Mouse (Mus musculus) monocyte, adult 2 months (primary cell): ENCODE measurements around the gene Tescl.

Experiments
- DNase-seq, 2 experiments: peaks; one replicate each; pipeline ENCODE4 v3.0.0; 2022; ENCODE audit warnings: low spot score in 2 of 2, low read depth in 1 of 2

Gene Tescl

GRCm38 (mm10) chr7:24333304-24333986, at the start of gene Tescl:
Gene Tescl (minus strand): TSS chr7:24333936.
- DNase-seq: no peak

DNA sequence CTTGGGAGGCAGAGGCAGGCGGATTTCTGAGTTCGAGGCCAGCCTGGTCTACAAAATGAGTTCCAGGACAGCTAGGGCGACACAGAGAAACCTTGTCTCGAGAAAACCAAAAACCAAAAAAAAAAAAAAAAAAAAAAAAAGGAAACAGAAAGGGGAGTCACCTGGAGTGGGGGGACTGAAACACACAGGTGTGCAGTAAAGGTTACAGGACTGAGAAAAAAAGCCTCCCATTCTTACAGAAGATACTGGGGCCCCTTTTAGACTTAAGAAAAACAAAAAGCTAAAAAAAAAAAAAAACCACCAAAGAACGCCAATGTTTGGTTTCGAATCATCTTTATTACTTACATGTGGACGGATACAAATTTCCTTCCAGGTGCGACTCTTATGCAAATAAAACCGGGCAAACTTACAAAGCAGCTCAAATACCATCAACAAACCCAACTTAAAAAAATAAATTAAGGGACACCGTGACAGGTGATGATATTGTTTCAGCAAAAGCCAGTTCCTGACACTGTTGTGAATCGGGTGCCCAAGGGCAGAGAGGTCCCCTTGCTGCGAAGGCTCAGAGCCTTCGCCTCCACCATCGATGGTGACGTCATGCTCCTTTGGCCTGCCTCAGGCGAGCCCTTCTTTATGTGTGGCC, 49.1 kb upstream of the Tescl start:
- DNase-seq: no peak

DNA sequence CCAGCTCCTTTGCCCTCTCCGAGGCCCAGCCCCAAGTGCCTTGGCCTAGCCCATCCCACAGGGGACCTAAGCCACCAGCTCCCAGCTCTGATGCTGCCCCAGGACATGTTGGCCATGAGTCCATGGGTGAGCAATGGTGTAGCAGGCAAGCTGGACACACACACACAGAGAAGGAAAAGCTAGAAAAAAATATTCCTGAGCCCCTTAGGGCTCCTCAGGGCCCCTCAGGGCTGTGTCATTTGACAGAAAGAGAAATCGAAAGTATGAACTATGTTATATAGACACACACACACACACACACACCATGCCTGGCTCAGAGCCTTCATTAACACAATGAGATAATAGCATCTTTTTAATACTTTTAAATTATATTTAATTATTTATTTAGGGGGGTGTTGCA, 46.6 kb upstream of the Tescl start:
- DNase-seq: no peak

GRCm38 (mm10) chr7:24379934-24380333, 46.2 kb upstream of the Tescl start:
- no peak for DNase-seq

DNA sequence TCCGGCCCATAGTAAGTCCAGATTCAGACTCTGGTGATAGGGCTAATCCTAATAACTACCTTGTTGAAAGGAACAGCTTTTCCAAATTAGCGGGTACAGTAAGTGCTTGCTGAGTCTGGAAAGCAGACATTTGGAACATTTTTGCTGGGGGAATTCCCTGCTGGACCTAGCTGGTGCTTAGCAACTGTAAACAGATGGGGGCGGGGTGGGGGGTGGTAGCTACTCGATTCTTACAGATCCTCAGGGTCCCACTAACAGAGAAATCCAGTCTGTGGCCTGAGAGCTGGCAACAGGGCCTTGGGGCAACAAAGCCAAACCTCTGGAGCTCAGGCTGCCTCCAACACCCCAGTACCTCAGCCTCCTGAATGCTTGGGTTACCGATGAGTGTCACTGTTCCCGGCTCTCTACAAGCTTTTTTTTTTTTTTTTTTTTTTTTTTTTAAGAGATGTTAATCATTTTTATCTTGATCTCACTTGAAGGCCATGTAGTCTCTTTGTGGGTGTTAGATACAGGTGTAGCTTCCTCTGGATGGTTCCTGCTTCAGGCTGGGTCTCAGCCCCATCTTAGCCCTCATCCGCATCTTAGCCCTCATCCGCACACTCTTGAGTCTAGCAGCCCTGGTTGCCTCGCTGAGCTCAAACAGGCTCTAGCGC, 44.4 kb upstream of the Tescl start:
- DNase-seq: no peak

DNA sequence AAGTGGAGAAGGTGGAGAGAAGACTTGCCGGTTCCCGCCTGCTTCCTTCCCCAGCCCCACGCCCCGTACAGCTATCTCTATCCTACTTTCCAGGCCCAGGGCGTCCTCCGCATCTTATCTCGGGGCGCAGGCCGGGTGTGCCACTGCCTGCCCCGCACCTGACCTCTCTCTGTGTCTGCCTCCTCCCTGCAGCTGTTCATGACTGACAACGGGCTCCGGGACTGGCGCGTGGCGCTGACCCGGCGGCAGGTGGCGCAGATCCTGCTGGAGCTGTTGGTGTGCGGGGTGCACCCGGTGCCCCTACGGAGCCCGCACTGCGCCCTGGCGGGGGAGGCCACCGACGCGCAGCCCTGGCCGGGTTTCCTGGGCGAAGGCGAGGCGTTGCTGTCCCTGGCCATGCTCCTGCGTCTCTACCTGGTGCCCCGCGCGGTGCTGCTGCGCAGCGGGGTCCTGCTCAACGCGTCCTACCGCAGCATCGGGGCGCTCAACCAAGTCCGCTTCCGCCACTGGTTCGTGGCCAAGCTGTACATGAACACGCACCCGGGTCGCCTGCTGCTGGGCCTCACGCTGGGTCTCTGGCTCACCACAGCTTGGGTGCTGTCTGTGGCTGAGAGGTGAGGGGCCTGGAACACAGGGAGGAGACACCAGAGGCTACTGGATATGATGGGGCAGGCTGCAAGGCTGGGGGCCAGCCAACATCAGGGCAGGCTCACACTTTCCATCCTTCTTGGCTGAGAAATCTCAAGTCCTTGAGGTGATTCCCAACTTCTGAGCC, 43.5 kb upstream of the Tescl start:
- DNase-seq: no peak

DNA sequence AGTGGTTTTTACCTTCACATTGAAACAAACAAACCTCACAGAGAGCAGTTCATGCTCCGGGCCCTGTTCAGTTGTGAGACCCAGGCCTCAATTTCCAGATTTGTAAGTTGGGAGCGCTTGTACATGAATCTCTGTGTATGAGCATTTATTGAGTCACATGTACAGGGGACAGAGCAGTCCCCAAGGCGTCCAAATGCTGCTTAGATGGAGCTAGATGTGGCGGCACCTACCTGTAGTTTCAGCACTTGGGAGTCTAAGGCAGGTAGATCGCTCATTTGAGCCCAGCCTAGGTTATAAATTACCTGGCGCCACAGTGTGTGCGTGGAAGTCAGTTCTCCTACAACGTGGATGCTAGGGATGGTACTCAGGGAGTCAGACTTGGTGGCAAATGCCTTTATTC, 42.7 kb upstream of the Tescl start:
- no peak for DNase-seq

- peak in 1 of 2 experiments; percentile 55 for DNase-seq
Observed at GRCm38 (mm10) chr7:24373538-24374379, 40.0 kb upstream of the Tescl start.

DNA sequence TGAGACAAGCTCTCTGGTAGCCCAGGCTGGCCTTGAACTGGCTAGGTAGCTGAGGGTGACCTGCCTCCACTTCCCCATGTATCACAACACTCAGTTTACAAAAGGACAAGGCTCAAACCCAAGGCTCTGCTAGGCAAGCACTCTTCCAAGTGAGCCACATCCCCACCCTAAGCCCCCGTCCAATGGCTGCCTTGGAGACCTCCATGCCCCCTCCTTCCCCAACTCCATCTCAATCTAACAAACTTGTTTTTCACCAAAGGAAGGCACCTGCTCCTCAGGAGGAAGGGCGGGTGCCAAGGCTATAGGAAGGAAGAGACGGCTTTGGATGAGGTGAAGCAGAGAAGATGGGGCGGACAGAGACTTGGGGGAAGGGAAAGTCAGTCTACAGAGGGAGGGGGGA, 39.0 kb upstream of the Tescl start:
- no peak for DNase-seq

DNA sequence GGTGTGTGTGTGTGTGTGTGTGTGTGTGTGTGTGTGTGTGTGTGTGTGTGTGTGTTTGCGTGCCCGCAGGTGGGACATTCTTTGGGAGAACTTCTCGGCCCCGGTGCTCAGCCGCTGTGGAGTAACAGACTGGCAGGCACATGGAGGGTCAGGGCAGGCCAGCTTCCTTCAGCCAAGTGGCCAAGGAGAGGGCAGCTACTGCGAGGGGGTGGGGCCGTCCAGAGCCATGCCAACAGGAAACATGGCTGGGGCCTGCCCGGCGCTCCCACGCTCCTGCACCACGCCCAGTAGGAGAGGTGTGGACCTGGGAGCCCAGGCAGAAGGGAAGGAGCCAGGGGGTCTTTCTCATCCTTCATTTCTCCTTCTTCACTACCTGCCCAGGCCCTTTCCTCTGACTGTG, 38.6 kb upstream of the Tescl start:
- no peak for DNase-seq

- no peak for DNase-seq
Observed at GRCm38 (mm10) chr7:24371809-24372145, 38.0 kb upstream of the Tescl start.

GRCm38 (mm10) chr7:24371012-24371808, 37.5 kb upstream of the Tescl start:
- no peak for DNase-seq

- peak in 1 of 2 experiments; percentile 42 for DNase-seq
Observed at GRCm38 (mm10) chr7:24369731-24370541, 36.2 kb upstream of the Tescl start, which contains the start of gene Kcnn4. Gene Kcnn4 (plus strand): TSS chr7:24370263.

DNA sequence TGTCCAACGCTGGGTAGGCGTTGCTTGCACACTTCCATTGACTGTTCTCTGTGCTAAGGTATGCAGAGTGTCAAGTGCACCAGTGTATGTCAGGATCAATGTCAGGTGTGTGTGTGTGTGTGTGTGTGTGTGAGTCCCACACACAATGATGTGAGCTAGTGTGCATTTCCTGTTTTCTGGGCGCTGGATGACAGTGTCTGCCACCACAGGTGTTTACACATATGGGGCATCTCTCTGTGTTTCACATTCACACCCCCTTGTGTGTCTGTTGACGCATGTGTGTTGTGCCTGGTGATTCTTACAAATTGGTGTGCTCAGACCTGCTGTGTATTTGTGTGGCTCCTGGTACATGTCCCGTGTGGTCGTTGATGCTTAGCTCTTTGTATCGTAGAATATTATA, 35.2 kb upstream of the Tescl start:
- no peak for DNase-seq

DNA sequence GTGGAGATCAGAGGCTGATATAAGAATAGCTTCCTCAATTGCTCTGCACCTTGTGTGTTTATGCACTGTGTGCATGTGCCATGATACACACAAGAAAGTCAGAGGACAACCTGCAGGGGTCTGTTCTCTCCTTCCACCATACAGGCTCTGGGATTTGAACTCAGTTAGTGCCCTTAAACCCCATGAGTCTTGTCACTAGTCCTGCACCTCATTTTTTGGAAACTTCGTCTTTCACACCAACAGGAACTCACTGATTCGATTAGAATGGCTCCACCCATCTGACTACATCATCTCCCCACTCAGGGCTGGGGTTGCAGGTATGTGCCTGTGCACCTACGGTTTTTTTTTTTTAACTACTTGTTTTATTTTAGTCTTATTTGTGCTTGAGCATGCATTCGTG, 34.5 kb upstream of the Tescl start:
- DNase-seq: no peak

DNA sequence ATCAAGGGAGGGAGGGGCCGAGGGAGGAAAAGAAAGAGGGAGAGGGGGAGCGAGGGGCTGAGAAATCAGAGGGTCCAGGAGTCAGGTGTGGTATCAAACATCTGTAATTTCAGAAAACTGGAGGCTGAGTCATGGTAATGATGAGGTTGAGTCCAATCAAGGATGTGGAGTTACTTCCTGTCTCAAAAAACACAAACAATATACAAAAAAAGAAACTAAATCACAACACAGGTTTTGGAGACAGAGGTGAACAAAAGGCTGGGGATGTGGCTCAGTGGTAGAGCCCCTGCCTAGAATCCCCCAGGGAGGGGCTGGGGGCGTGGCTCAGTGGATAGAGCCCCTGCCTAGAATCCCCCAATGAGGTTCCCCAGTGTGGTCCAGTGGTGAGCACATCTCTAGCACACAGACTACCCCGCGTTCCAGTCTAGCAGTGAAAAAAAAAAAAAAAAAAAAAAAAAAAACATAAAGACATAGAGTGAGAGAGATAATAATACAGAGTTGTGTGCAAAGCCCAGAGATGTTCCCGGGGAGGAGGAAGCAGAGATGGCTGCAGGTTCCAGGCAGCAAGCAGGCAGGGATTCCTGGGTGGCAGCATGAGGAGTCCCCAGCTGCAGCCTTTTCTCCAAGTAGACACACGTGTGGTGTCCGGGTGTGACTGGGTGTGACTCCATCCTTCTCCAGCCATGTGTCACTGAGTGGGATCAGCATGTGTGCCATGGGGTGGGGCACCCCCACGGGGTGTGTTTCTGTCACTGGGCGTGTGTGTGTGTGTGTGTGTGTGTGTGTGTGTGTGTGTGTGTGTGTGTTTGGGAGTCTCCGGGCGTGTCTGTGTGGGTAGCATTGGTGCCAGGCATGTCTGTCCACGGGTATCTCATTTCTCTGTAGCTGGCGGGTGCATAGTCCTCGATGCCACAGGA, 33.2 kb upstream of the Tescl start:
- no peak for DNase-seq

DNA sequence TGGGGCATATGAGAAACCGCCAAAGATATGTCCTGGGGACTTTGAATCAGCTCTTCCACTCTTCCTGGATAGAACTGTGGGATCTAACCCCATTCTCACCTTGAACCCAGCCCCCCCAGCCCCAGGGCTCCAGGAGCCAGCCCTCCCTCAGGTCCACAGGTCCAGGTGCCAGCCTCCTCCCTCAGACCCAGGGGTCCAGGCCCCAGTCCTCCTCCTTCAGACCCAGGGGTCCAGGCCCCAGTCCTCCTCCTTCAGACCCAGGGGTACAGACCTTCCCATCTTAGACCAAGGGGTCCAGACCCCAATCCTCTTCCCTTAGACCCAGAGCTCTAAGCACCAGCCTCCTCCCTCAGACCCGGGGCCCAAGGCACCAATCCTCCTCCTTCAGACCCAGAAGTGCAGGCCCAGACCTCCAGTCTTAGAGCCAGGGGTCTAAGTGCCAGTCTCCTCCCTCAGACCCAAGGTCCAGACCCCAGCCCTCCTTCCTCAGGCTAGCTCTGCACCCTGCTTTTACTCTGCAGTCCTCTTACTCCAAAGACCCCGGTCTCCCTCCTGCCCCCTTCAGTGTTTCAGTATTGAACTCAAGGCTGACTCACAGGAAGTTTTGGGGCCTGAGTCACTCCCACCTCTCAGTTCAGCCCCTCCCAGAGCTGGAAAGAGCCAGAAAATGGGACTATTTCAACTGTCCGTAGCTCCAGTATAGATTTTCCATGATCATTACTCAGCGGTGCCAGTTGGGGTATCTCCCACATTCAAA, 31.7 kb upstream of the Tescl start:
- DNase-seq: no peak
